ENCODE assay signal across 9 mouse cellular contexts in genomic region chr5:131573296-131574177, GRCm38 (mm10).
DNase-seq lines count a peak whose midpoint lies in the region; ATAC-seq lines count a peak whose summit lies in the region.
"Had no signal": no experiment of that assay in that cellular context is flagged by ENCODE, and none has a peak within 500 bp of the region (broad histone marks: within the 10 kb centered on the region; RNA-seq: fewer than 3 reads in every experiment).

No protein-coding gene starts in this region.

- H3K9ac ChIP-seq in hindbrain, embryonic 13.5 days = no peak overlapping the region
- no peak overlapping the region for H3K9ac ChIP-seq in midbrain, embryonic 14.5 days (replicated peaks; ENCODE audit: low read length)

- WGBS in hindbrain, embryonic 13.5 days = 76% methylated on average over 18 of the region's 18 CpGs
- WGBS in midbrain, embryonic 14.5 days = 80% methylated on average over 18 of the region's 18 CpGs

- DNase-seq in adrenal gland, postnatal 25 days = peak; percentile 6
- no peak for DNase-seq in adrenal gland, postnatal 10 days
- peak; percentile 21 for DNase-seq in R1 (ENCODE audit: low read depth, low spot score)
- no peak for DNase-seq in midbrain, embryonic 14.5 days
- no peak for DNase-seq in urinary bladder, postnatal 36 days (ENCODE audit: low spot score in 2 of 2)
- DNase-seq in cerebellum, adult 8-10 months = no peak

- no peak overlapping the region for H3K4me3 ChIP-seq in hindbrain, embryonic 13.5 days
- no peak overlapping the region for H3K4me3 ChIP-seq in midbrain, embryonic 14.5 days (replicated peaks; ENCODE audit: low read depth, low read length)

- peak overlapping the region; percentile 11 for H3K4me2 ChIP-seq in hindbrain, embryonic 13.5 days
- no peak overlapping the region for H3K4me2 ChIP-seq in midbrain, embryonic 14.5 days (ENCODE audit: low read length)

- H3K9me3 ChIP-seq in hindbrain, embryonic 13.5 days = no peaks in the 10 kb centered on the region
- no peaks in the 10 kb centered on the region for H3K9me3 ChIP-seq in midbrain, embryonic 14.5 days (ENCODE audit: control insufficient read depth, low read length)

- H3K36me3 ChIP-seq in hindbrain, embryonic 13.5 days = no peaks in the 10 kb centered on the region
- no peaks in the 10 kb centered on the region for H3K36me3 ChIP-seq in midbrain, embryonic 14.5 days (ENCODE audit: control insufficient read depth, insufficient read depth, low read length)

- H3K27ac ChIP-seq in hindbrain, embryonic 13.5 days = peak overlapping the region; percentile 90
- 0 out of 2 replicates have a peak overlapping the region, but pooled peaks have one; percentile 20 for H3K27ac ChIP-seq in midbrain, embryonic 14.5 days (replicated peaks; ENCODE audit: low read depth, low read length)
- H3K27ac ChIP-seq: macrophage had no signal

- H3K4me1 ChIP-seq in hindbrain, embryonic 13.5 days (replicated peaks) = peaks cover 45% of the 10 kb centered on the region
- peaks cover 19% of the 10 kb centered on the region for H3K4me1 ChIP-seq in midbrain, embryonic 14.5 days (ENCODE audit: control insufficient read depth, insufficient read depth, low read length)

- 0 out of 2 replicates have a peak, but pooled peaks have one; percentile 5 for ATAC-seq in hindbrain, embryonic 13.5 days (ENCODE audit: low FRiP score)
- ATAC-seq in midbrain, embryonic 14.5 days (ENCODE audit: low FRiP score, low TSS enrichment) = no peak
- ATAC-seq in granulocyte monocyte progenitor cell, adult 5-6 weeks (replicated peaks; ENCODE audit: poor library complexity, severe bottlenecking) = no peak

- H3K27me3 ChIP-seq in hindbrain, embryonic 13.5 days = 0 out of 2 replicates have a peak, but pooled peaks cover under 1% of the 10 kb centered on the region
- H3K27me3 ChIP-seq in midbrain, embryonic 14.5 days (ENCODE audit: control insufficient read depth, insufficient read depth, low read length) = no peaks in the 10 kb centered on the region

Comparison
In these comparisons a context has a peak if more than half of its experiments do, and no peak if none do; other contexts are left out.
1. DNase-seq: peak in adrenal gland, postnatal 25 days (single experiment) and R1 (single experiment); none in adrenal gland, postnatal 10 days (single experiment), midbrain, embryonic 14.5 days (single experiment), urinary bladder, postnatal 36 days (0 of 2) and cerebellum, adult 8-10 months (single experiment).